ENCODE assay signal across 8 mouse cellular contexts in genomic region chr2:29620301-29620827, GRCm38 (mm10). TPM values are rescaled to one million over a fixed set of nuclear protein-coding genes. Genes with fewer than 3 reads are reported as not detected.
DNase-seq lines count a peak whose midpoint lies in the region; ATAC-seq and TF ChIP-seq lines count a peak whose summit lies in the region.

No protein-coding gene starts in this region.

- H3K4me1 ChIP-seq in kidney, postnatal 0 days (replicated peaks; ENCODE audit: insufficient read depth, low read length), result 0 out of 2 replicates have a peak, but pooled peaks cover 7% of the 10 kb centered on the region
- H3K4me1 ChIP-seq in embryonic fibroblast, embryonic 13.5 days (ENCODE audit: control insufficient read depth, insufficient read depth, low read length), result peaks cover 35% of the 10 kb centered on the region
- peaks cover 28% of the 10 kb centered on the region for H3K4me1 ChIP-seq in limb, embryonic 10.5 days
- peaks cover 12% of the 10 kb centered on the region for H3K4me1 ChIP-seq in neural tube, embryonic 14.5 days (ENCODE audit: control insufficient read depth, insufficient read depth, low read length)

- no peak for DNase-seq in kidney, postnatal 0 days (ENCODE audit: low spot score)
- no peak for DNase-seq in kidney, adult 9 months
- peak; percentile 60 for DNase-seq in NIH3T3 (ENCODE audit: low read depth)
- DNase-seq in limb, embryonic 10.5 days (ENCODE audit: low spot score), result peak; percentile 41
- DNase-seq in adrenal gland, adult 8-10 months, result no peak
- DNase-seq in urinary bladder, postnatal 10 days (ENCODE audit: low spot score), result no peak

- no peaks in the 10 kb centered on the region for H3K9me3 ChIP-seq in kidney, postnatal 0 days (replicated peaks; ENCODE audit: low read length)
- H3K9me3 ChIP-seq in limb, embryonic 10.5 days (replicated peaks), result no peaks in the 10 kb centered on the region
- H3K9me3 ChIP-seq in neural tube, embryonic 14.5 days (ENCODE audit: control insufficient read depth, low read length), result no peaks in the 10 kb centered on the region

- peak overlapping the region; percentile 95 for H3K9ac ChIP-seq in kidney, postnatal 0 days (ENCODE audit: low read depth, low read length)
- peak overlapping the region; percentile 93 for H3K9ac ChIP-seq in neural tube, embryonic 14.5 days (replicated peaks; ENCODE audit: low read depth, low read length)

- 2% methylated on average over 15 of the region's 15 CpGs for WGBS in kidney, postnatal 0 days
- under 1% methylated on average over 15 of the region's 15 CpGs for WGBS in limb, embryonic 10.5 days
- under 1% methylated on average over 15 of the region's 15 CpGs for WGBS in neural tube, embryonic 14.5 days

- H3K27ac ChIP-seq in kidney, postnatal 0 days, result peak overlapping the region; percentile 86
- H3K27ac ChIP-seq in embryonic fibroblast, embryonic 13.5 days (ENCODE audit: insufficient read depth, low read length), result no peak overlapping the region
- H3K27ac ChIP-seq in limb, embryonic 10.5 days, result peak overlapping the region; percentile 95
- peak overlapping the region; percentile 91 for H3K27ac ChIP-seq in neural tube, embryonic 14.5 days (ENCODE audit: low read depth, low read length)

- H3K36me3 ChIP-seq in kidney, postnatal 0 days (ENCODE audit: insufficient read depth, low read length), result no peaks in the 10 kb centered on the region
- peaks cover 17% of the 10 kb centered on the region for H3K36me3 ChIP-seq in limb, embryonic 10.5 days
- no peaks in the 10 kb centered on the region for H3K36me3 ChIP-seq in neural tube, embryonic 14.5 days (ENCODE audit: control insufficient read depth, insufficient read depth, low read length)

- peak overlapping the region; percentile 76 for H3K4me3 ChIP-seq in kidney, postnatal 0 days (replicated peaks; ENCODE audit: low read depth, low read length)
- peak overlapping the region; percentile 86 for H3K4me3 ChIP-seq in embryonic fibroblast, embryonic 13.5 days (ENCODE audit: insufficient read depth, low read length)
- peak overlapping the region; percentile 88 for H3K4me3 ChIP-seq in limb, embryonic 10.5 days
- peak overlapping the region; percentile 74 for H3K4me3 ChIP-seq in neural tube, embryonic 14.5 days (ENCODE audit: low read depth, low read length)

- no peaks in the 10 kb centered on the region for H3K27me3 ChIP-seq in kidney, postnatal 0 days (ENCODE audit: insufficient read depth, low read length)
- H3K27me3 ChIP-seq in limb, embryonic 10.5 days (ENCODE audit: low read depth, poor library complexity, severe bottlenecking), result no peaks in the 10 kb centered on the region
- H3K27me3 ChIP-seq in neural tube, embryonic 14.5 days (ENCODE audit: control insufficient read depth, insufficient read depth, low read length), result no peaks in the 10 kb centered on the region

- no peak; the same call in 1 of the 2 replicates for TF ChIP-seq POLR2A in embryonic fibroblast, embryonic 13.5 days (IDR thresholded peaks at IDR 0.05; ENCODE audit: low read depth, low read length)

- H3K4me2 ChIP-seq in kidney, postnatal 0 days (ENCODE audit: low read length), result peak overlapping the region; percentile 75
- peak overlapping the region; percentile 89 for H3K4me2 ChIP-seq in neural tube, embryonic 14.5 days (ENCODE audit: low read depth, low read length)

- TF ChIP-seq CTCF in kidney, postnatal 0 days (IDR thresholded peaks at IDR 0.05; ENCODE audit: low read depth), result no peak
- TF ChIP-seq CTCF in embryonic fibroblast, embryonic 13.5 days (IDR thresholded peaks at IDR 0.05; ENCODE audit: borderline replicate concordance, insufficient read depth, low read length), result no peak

- ATAC-seq in kidney, postnatal 0 days (replicated peaks; ENCODE audit: low FRiP score, low read depth), result peak; percentile 39; the same call in 1 of the 2 replicates
- peak; percentile 35; the same call in 1 of the 2 replicates for ATAC-seq in neural tube, embryonic 14.5 days (ENCODE audit: low read depth)

RNA-seq across cellular contexts. Expression of gene Rapgef1, which starts 0.8 kb away (rescaled TPM):
- polyA plus RNA-seq in kidney, postnatal 0 days (2015; fragmentation: Nextera tagmentation; extraction: Ambion mirVana), result 10.4 and 12.0 TPM in 2 replicates
- 43.1 and 47.4 TPM in 2 replicates for polyA plus RNA-seq in embryonic fibroblast, embryonic 13.5 days (2011; ENCODE audit: insufficient read length, low read depth, missing spikeins)
- 17.2 and 18.1 TPM in 2 replicates for polyA plus RNA-seq in limb, embryonic 10.5 days (2016; fragmentation: Nextera tagmentation; extraction: Ambion mirVana)
- 18.9 and 21.9 TPM in 2 replicates for polyA plus RNA-seq in neural tube, embryonic 14.5 days (2014; fragmentation: Nextera tagmentation; extraction: Ambion mirVana)
- total RNA-seq in adrenal gland, adult 8-10 months (2022), result 10 to 100 TPM; 48.7 to 53.6 (median 52.8) TPM

Comparison
In these comparisons a context has a peak if more than half of its experiments do, and no peak if none do; other contexts are left out.
1. DNase-seq: peak in NIH3T3 (single experiment) and limb, embryonic 10.5 days (single experiment); none in kidney, postnatal 0 days (single experiment), kidney, adult 9 months (single experiment), adrenal gland, adult 8-10 months (single experiment) and urinary bladder, postnatal 10 days (single experiment).
2. Peak in every context shown above with its lines, with median percentiles within 50 percentile points of each other: H3K4me3 ChIP-seq.